Mouse (Mus musculus): ENCODE results near the gene Abcg5. TPM values are rescaled to one million over a fixed set of nuclear protein-coding genes. Genes with fewer than 3 reads are reported as not detected.

Gene Abcg5
- polyA plus RNA-seq, 1 experiment, result not detected

DNA sequence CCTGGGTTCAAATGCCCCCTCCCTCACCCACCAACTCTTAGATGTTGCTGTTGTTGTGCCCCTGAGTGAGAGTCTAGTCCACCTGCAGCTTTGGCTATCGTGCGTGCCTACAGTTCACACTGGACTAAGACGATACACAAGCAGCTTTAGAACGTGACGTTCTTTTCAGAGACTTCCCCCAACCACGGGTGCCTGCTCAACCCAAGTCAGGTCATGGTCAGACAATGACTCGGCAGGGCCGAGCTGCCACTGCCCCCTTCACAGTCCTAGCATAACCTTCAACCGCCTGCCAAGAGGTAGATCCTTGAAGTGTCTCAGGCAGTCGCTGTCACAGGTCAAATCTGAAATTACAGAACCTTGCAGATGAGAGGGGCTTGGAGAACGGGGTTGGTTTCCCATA lies 6.0 kb upstream of the Abcg5 start:
- TF ChIP-seq USF1 (IDR thresholded peaks at IDR 0.05; ENCODE audit: low read depth), result no peak
- TF ChIP-seq CEBPB (IDR thresholded peaks at IDR 0.05; ENCODE audit: insufficient read depth, poor library complexity, severe bottlenecking), result no peak
- no peak for TF ChIP-seq MYOD1 (IDR thresholded peaks at IDR 0.05; ENCODE audit: control insufficient read depth in 1 of 3, insufficient read length in 2 of 3, low read depth in 2 of 3)
- no peak for TF ChIP-seq E2F4 (IDR thresholded peaks at IDR 0.05; ENCODE audit: insufficient read depth)
- no peak for TF ChIP-seq TCF3 (IDR thresholded peaks at IDR 0.05; ENCODE audit: insufficient read length, low read depth)
- TF ChIP-seq POLR2AphosphoS2 (IDR thresholded peaks at IDR 0.05; ENCODE audit: insufficient read length, low read depth), result no peak
- no peak for TF ChIP-seq MYOG (IDR thresholded peaks at IDR 0.05; ENCODE audit: control insufficient read depth in 1 of 3, insufficient read depth in 1 of 3, insufficient read length in 2 of 3, low read depth in 2 of 3)
- TF ChIP-seq MAX (IDR thresholded peaks at IDR 0.05; ENCODE audit: low read depth), result no peak
- no peak for TF ChIP-seq SRF (IDR thresholded peaks at IDR 0.05; ENCODE audit: control insufficient read depth, insufficient read length, low read depth)
- no peak for TF ChIP-seq REST (IDR thresholded peaks at IDR 0.05; ENCODE audit: insufficient read depth, insufficient read length)
- TF ChIP-seq TCF12 (IDR thresholded peaks at IDR 0.05; ENCODE audit: insufficient read depth, poor library complexity, severe bottlenecking), result no peak
- TF ChIP-seq POLR2A (IDR thresholded peaks at IDR 0.05; ENCODE audit: insufficient read length, low read depth), result no peak
- no peak overlapping the region for H3ac ChIP-seq (ENCODE audit: control insufficient read depth, insufficient read length)
- no peaks in the 10 kb centered on the region for H3K27me3 ChIP-seq (ENCODE audit: control insufficient read depth, insufficient read depth, insufficient read length)
- no peak overlapping the region for H3K4me3 ChIP-seq
- H3K36me3 ChIP-seq (ENCODE audit: control insufficient read depth, insufficient read depth), result no peaks in the 10 kb centered on the region
- no peaks in the 10 kb centered on the region for H3K79me2 ChIP-seq (ENCODE audit: control insufficient read depth, insufficient read depth)
- no peak overlapping the region for H3K4me2 ChIP-seq (ENCODE audit: low read depth)

DNA sequence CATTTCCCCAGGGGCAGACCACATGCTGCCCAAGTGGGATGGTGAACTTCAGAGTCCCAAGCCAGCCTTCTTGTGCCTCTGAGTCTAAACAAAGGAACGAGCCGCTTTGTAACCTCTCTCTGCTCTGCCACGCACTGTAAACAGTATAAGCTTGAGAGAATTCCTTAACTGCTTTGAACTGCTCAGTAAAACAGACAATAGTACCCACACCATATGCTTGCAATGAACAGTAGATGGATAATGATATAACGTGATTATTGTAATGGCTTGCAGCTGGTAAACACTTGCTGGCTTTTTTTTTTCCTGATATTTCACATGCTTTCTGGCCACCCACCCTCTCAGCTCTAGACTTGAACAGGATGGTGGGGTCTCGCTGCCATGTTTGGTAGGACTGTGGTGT lies 5.2 kb upstream of the Abcg5 start:
- Histone ChIP-seq H3K36me3 (ENCODE audit: control insufficient read depth, insufficient read depth) (no peaks in the 10 kb centered on the region), H3K4me2 (ENCODE audit: low read depth) (no peak overlapping the region), H3ac (ENCODE audit: control insufficient read depth, insufficient read length) (no peak overlapping the region), H3K79me2 (ENCODE audit: control insufficient read depth, insufficient read depth) (no peaks in the 10 kb centered on the region), H3K4me3 (no peak overlapping the region), H3K27me3 (ENCODE audit: control insufficient read depth, insufficient read depth, insufficient read length) (no peaks in the 10 kb centered on the region)
- TF ChIP-seq MYOD1 (IDR thresholded peaks at IDR 0.05; ENCODE audit: control insufficient read depth in 1 of 3, insufficient read length in 2 of 3, low read depth in 2 of 3) (no peak), USF1 (IDR thresholded peaks at IDR 0.05; ENCODE audit: low read depth) (no peak)

DNA sequence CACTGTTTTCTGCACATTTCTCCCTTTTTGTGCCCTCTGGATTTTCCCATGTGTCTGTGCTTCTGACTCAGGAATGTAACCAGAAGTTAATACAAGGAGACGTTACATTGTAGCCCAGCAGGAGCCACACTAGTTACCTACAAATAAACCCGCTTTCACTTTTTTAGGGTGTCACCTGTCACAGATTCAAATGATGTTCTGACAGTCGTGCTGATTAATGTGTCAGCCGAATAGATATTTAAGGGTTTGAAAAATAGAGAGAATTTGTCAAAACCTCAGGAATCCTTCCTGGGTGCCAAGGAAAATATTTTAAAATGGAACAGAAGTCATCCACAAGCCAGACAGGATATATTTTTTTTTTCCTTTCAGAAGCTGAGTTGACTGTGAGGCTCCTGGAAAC lies 2.5 kb upstream of the Abcg5 start:
- Histone ChIP-seq H3K79me2 (ENCODE audit: control insufficient read depth, insufficient read depth) (no peaks in the 10 kb centered on the region), H3ac (ENCODE audit: control insufficient read depth, insufficient read length) (no peak overlapping the region), H3K27me3 (ENCODE audit: control insufficient read depth, insufficient read depth, insufficient read length) (no peaks in the 10 kb centered on the region), H3K4me3 (no peak overlapping the region), H3K4me2 (ENCODE audit: low read depth) (peak overlapping the region; percentile 41), H3K36me3 (ENCODE audit: control insufficient read depth, insufficient read depth) (no peaks in the 10 kb centered on the region)
- no peak for TF ChIP-seq MYOG (IDR thresholded peaks at IDR 0.05; ENCODE audit: control insufficient read depth in 1 of 3, insufficient read depth in 1 of 3, insufficient read length in 2 of 3, low read depth in 2 of 3)
- TF ChIP-seq POLR2A (IDR thresholded peaks at IDR 0.05; ENCODE audit: insufficient read length, low read depth), result no peak
- TF ChIP-seq REST (IDR thresholded peaks at IDR 0.05; ENCODE audit: insufficient read depth, insufficient read length), result no peak
- TF ChIP-seq E2F4 (IDR thresholded peaks at IDR 0.05; ENCODE audit: insufficient read depth), result no peak
- TF ChIP-seq POLR2AphosphoS2 (IDR thresholded peaks at IDR 0.05; ENCODE audit: insufficient read length, low read depth), result no peak
- TF ChIP-seq MYOD1 (IDR thresholded peaks at IDR 0.05; ENCODE audit: control insufficient read depth in 1 of 3, insufficient read length in 2 of 3, low read depth in 2 of 3), result no peak
- TF ChIP-seq USF1 (IDR thresholded peaks at IDR 0.05; ENCODE audit: low read depth), result no peak
- TF ChIP-seq TCF12 (IDR thresholded peaks at IDR 0.05; ENCODE audit: insufficient read depth, poor library complexity, severe bottlenecking), result no peak
- no peak for TF ChIP-seq SRF (IDR thresholded peaks at IDR 0.05; ENCODE audit: control insufficient read depth, insufficient read length, low read depth)
- TF ChIP-seq MAX (IDR thresholded peaks at IDR 0.05; ENCODE audit: low read depth), result no peak
- TF ChIP-seq TCF3 (IDR thresholded peaks at IDR 0.05; ENCODE audit: insufficient read length, low read depth), result no peak
- TF ChIP-seq CEBPB (IDR thresholded peaks at IDR 0.05; ENCODE audit: insufficient read depth, poor library complexity, severe bottlenecking), result no peak

DNA sequence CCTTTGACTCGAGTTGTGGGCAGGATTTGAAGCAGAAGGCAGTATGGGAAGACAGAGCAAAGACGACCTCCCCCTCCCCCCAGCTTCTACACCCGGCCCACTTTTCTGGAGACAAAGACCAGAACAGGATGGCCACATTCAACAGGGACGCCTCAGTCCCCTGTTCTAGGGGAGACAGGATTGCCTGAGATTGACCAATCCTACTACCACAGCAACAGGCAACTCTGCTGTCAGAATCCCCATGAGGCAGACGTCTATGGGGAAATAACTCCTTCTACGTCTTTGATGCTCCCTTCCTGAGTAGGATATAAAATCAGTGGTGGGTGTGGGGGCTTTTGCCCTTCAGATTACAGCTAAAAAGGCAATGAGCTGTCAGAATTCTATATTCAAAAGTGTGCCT lies 1.5 kb upstream of the Abcg5 start:
- Histone ChIP-seq H3K27me3 (ENCODE audit: control insufficient read depth, insufficient read depth, insufficient read length) (no peaks in the 10 kb centered on the region), H3K36me3 (ENCODE audit: control insufficient read depth, insufficient read depth) (no peaks in the 10 kb centered on the region), H3K4me2 (ENCODE audit: low read depth) (no peak overlapping the region), H3ac (ENCODE audit: control insufficient read depth, insufficient read length) (no peak overlapping the region), H3K4me3 (no peak overlapping the region), H3K79me2 (ENCODE audit: control insufficient read depth, insufficient read depth) (no peaks in the 10 kb centered on the region)
- TF ChIP-seq E2F4 (IDR thresholded peaks at IDR 0.05; ENCODE audit: insufficient read depth), result no peak
- TF ChIP-seq USF1 (IDR thresholded peaks at IDR 0.05; ENCODE audit: low read depth), result no peak
- no peak for TF ChIP-seq TCF12 (IDR thresholded peaks at IDR 0.05; ENCODE audit: insufficient read depth, poor library complexity, severe bottlenecking)
- no peak for TF ChIP-seq REST (IDR thresholded peaks at IDR 0.05; ENCODE audit: insufficient read depth, insufficient read length)
- TF ChIP-seq MYOG (IDR thresholded peaks at IDR 0.05; ENCODE audit: control insufficient read depth in 1 of 3, insufficient read depth in 1 of 3, insufficient read length in 2 of 3, low read depth in 2 of 3), result no peak
- no peak for TF ChIP-seq POLR2A (IDR thresholded peaks at IDR 0.05; ENCODE audit: insufficient read length, low read depth)
- TF ChIP-seq MAX (IDR thresholded peaks at IDR 0.05; ENCODE audit: low read depth), result no peak
- no peak for TF ChIP-seq SRF (IDR thresholded peaks at IDR 0.05; ENCODE audit: control insufficient read depth, insufficient read length, low read depth)
- no peak for TF ChIP-seq POLR2AphosphoS2 (IDR thresholded peaks at IDR 0.05; ENCODE audit: insufficient read length, low read depth)
- TF ChIP-seq MYOD1 (IDR thresholded peaks at IDR 0.05; ENCODE audit: control insufficient read depth in 1 of 3, insufficient read length in 2 of 3, low read depth in 2 of 3), result no peak

DNA sequence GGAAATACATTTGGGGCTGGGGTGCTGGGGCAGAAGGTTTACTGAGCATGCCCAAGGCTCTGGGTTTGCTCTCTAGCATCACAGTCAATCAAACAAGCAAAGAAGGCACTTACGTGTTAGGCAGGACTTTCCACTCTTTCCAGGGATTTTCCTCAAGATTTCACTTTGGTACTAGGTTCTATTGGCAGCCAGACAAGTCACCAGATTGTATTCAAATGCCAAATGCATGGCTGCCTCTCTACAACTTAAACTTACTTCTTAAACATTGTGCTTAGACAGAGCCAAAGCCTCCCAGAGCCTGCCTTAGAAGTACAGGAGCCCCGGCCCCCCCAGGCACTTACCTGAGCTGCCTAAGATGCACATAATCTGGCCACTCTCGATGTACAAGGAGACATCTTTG lies 1.1 kb downstream of the Abcg5 start:
- Histone ChIP-seq H3K27me3 (ENCODE audit: control insufficient read depth, insufficient read depth, insufficient read length) (no peaks in the 10 kb centered on the region), H3K79me2 (ENCODE audit: control insufficient read depth, insufficient read depth) (no peaks in the 10 kb centered on the region), H3K36me3 (ENCODE audit: control insufficient read depth, insufficient read depth) (no peaks in the 10 kb centered on the region), H3ac (ENCODE audit: control insufficient read depth, insufficient read length) (no peak overlapping the region), H3K4me2 (ENCODE audit: low read depth) (no peak overlapping the region), H3K4me3 (no peak overlapping the region)
- TF ChIP-seq USF1 (IDR thresholded peaks at IDR 0.05; ENCODE audit: low read depth), result no peak
- TF ChIP-seq POLR2AphosphoS2 (IDR thresholded peaks at IDR 0.05; ENCODE audit: insufficient read length, low read depth), result no peak
- no peak for TF ChIP-seq POLR2A (IDR thresholded peaks at IDR 0.05; ENCODE audit: insufficient read length, low read depth)
- no peak for TF ChIP-seq MAX (IDR thresholded peaks at IDR 0.05; ENCODE audit: low read depth)
- no peak for TF ChIP-seq SRF (IDR thresholded peaks at IDR 0.05; ENCODE audit: control insufficient read depth, insufficient read length, low read depth)
- no peak for TF ChIP-seq TCF3 (IDR thresholded peaks at IDR 0.05; ENCODE audit: insufficient read length, low read depth)
- TF ChIP-seq CEBPB (IDR thresholded peaks at IDR 0.05; ENCODE audit: insufficient read depth, poor library complexity, severe bottlenecking), result no peak
- no peak for TF ChIP-seq MYOD1 (IDR thresholded peaks at IDR 0.05; ENCODE audit: control insufficient read depth in 1 of 3, insufficient read length in 2 of 3, low read depth in 2 of 3)

All from myocyte (in vitro differentiated cells).